Mouse (Mus musculus) C2C12 (cell line): ENCODE data around the gene Gm20388.

Experiments
- CEBPB ChIP-seq: IDR thresholded peaks from one replicate; pipeline ENCODE4 v1.6.1; 2011; ENCODE audit warnings: low read depth, mild to moderate bottlenecking, control low read depth, moderate library complexity
- CTCF ChIP-seq: IDR thresholded peaks from one replicate; pipeline ENCODE4 v1.5.1; 2011; ENCODE audit not compliant: control insufficient read depth, insufficient read depth, insufficient read length
- MYOD1 ChIP-seq: IDR thresholded peaks from one replicate; pipeline ENCODE4 v1.6.1; 2011; ENCODE audit warnings: low read depth; ENCODE audit not compliant: control insufficient read depth, insufficient read length

DNA sequence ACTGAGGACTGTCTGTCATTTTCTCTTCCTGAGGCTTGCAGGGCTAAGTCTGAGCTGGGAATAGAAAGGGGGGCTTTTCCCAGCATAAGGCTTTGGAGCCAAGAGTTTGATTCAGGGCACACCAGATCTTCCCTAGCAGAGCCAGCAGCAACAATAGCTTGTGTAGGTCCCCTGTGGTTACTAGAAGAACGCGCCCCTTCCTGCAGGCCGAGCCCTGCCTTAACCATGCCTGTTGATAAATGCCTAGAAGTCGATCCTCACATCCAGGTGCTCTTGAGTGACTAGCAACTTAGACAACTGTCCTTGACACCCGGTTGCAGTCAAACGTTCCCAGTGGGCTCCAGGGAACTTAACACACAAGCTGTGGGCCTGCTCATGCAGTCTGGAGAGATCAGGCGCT is 512.9 kb downstream of the Gm20388 start:
- TF ChIP-seq MYOD1 (no peak), CTCF (no peak), CEBPB (no peak)
